Mouse (Mus musculus) right cerebral cortex, postnatal 36 days (tissue): ENCODE data around the gene Col4a5.

ENCODE experiments used
- DNase-seq, 2 experiments: peaks; one replicate each; pipeline ENCODE4 v3.0.0; 2022; ENCODE audit warnings: low spot score in 2 of 2, mixed read lengths in 1 of 2

Col4a5 gene

DNA sequence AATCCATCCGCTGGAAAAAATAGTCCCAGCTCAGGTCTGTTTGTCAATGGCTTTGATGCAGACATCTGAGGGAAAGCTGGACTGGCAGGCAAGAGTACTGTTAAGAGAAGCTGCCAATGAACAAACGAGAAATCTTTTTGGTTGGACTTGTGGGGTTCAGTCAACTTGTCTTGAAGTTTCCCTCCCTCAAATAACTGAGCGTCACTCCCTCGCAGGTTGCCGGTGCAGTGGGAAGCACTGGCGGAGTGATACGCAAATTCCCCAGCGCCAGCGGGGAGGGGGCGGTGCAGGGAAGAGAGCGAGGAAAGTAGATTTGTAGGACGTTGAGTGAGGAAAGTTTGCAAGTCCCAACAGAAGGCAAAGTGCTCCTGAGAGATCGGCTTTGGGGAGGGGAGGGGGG, at the start of gene Col4a5:
Gene Col4a5 (plus strand): TSS at position 276 of the 400 bp plus-strand sequence.
- no peak for DNase-seq

DNA sequence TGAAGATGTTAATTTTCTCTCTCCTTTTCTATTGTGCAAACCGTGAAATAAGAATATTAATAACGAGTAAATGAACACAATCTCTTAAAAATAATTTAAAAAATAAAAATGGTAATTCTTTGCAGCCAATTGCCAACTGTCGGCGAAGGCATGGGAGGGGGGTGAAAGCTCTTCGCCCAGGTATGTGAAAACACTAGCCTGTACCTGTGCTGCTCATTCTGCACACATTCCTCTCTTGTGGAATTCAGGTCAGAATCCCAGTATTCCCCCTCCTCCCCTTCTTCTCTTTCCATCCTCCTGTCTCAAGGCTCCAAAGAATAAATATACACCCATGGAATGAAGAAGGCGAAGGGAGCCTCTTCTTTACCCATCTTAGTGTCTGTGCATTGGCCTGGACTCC, 38.4 kb upstream of the Col4a5 start:
- no peak for DNase-seq

- no peak for DNase-seq
Observed at GRCm38 (mm10) chrX:141439423-141439822, 35.8 kb upstream of the Col4a5 start.

DNA sequence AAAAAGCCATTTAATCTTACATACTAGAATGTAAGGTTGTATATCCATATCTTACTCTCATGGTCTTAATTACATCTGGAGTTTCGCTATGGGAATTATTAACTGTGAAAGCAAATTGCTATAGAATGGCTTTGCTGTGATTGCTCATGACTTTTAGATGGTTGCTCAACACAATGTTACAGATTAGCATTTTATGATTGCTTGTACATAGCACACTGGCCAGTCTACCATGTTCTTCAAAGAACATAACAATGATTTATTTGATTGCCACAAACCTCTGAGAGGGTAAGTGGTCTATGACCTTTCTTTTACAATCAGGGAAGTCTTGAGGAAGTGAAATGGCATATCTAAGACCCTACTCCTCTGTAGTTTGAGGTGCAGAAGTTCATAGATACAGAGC, 27.2 kb upstream of the Col4a5 start:
- no peak for DNase-seq

GRCm38 (mm10) chrX:141473470-141474302, 1.5 kb upstream of the Col4a5 start, which contains the start of gene Col4a6:
Gene Col4a6, minus strand, starts transcription at chrX:141474076.
- DNase-seq = no peak

DNA sequence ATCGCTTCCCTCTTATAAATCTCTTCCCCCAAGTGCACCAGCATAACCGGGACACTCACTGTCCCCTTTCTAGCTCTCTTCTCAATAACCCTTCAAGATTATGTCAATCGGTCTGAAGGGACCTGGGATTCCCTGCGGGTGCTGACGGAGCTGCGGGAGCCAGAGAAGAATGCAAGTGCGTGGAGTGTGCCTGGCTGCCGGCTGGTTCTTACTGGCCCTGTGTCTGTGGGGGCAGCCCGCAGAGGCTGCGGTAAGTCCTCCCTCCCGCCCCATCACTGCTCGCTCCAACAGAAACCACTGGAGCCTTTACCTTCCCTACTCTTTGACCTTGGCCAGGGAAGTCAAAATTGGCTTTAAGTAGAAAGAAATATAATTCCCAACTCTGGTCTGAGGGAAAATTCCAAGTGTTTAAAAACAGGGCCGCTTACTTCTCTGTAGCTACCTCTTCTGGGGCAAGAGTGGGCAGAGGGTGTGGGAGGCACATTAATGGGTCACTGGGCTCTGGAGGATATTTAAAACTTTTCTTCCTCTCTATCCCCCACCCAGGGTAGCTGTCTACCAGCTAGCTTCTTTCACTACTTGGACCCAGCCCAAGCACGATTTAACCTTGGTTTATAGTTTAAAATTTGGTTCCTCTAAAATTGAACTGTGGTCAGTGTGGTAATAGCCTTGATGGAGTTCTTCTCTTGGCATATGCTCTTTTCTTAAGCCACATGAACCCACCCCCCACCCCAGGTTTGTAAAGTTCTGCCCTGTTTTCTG, 562 bp downstream of the Col4a5 start:
- DNase-seq = no peak

DNA sequence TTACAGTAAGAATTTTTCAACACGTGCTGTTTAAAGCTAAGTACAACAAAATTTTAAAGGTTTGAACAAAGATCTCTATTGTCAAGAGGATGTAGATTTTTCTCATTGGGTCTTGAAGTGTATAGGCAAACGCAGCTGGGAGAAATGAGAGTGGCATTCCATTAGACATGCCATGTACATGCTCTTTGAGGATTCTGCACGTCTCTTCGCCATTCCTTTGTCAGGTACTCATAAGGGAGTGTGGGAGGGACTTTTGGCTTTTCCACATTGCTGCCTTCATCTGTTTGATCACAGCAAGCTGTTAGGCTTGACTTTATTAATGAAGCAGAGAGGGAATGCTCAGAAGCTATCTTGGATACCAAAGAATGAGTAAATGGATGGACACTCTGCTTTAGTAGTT, 19.4 kb downstream of the Col4a5 start:
- DNase-seq = no peak

DNA sequence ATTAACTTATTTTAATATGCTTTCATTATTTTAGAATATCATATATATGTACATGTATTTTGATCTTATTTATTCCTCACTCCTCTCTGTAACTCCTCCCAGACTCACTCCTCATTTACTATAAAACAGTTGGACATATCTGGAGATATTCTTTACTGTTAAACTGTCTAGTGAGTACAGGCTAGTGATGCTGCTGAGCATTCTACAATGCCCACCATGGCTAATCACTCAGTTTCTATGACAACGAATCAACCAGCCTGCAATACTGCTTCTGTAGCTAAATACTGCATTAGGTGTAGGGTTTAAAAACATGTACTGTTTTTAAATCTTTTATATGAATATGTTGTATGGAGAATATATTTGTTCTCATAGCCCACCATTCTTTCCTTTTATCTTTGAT, 27.9 kb downstream of the Col4a5 start:
- no peak for DNase-seq

GRCm38 (mm10) chrX:141533447-141533846, 58.3 kb downstream of the Col4a5 start:
- no peak for DNase-seq

- no peak for DNase-seq
Observed at GRCm38 (mm10) chrX:141547471-141547870, 72.3 kb downstream of the Col4a5 start.

DNA sequence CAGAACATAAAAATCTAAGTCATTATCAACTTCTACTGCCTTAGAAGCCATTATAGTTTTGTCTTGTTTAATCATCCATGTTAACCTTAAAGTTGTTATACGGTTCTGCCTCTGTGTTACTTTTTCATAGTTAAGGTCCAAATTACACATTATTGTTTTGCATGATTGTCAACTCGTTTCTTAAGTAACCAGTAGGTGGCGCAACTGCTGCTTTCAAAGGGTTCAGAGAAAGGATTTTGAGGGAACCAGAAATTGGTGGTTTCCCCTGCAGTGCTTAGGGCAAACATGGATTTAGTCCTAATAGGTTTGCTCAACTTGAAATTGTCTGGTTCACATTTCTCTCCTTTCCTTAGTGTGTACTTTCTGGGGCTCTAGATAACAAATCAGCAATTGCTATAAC, 115.1 kb downstream of the Col4a5 start:
- no peak for DNase-seq

- no peak for DNase-seq
Observed at GRCm38 (mm10) chrX:141721725-141722124, 246.5 kb downstream of the Col4a5 start.

DNA sequence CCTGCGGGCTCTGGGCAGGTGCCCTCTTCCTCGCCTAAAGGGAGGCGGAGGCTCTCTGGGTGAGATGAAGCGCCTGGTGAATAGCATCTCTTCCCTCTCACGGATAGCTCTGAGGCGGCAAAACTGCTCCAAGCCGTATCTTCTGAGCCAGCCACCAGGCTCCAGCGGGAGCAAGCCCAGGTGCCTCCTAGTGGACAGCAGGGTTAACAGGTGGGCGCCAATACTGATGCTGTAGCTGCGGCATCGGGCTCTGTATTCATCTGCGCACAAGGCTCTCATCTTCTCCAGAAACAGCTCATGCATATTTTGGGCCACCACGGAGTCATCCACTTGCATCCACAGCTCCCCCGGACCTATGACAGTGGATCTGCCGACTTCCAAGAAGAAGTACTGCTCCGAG, 248.8 kb downstream of the Col4a5 start:
- no peak for DNase-seq

DNA sequence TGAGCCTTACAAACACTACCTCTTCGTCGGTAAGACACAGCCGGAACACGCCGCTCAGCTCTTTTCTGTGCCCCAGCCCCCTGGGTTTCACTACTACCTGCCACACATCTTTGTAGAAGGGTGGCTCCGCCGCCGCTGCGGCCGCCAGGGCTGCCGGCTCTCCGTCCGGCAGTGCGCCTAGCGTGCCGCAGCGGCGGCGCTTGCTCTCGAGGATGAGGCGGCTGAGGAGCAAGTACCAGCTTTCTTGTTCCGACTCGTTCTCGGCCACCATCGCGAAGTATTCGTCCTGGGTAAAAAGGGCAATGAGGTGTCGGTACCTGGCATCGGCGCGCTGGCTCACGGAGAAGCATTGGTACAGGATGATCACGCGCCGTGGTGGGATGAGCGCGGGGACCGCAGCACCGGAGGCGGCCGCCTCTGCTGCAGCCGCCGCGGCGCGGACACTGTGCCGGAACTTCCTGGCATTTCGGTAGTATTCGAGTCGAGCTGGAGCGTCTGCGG, 249.3 kb downstream of the Col4a5 start:
- DNase-seq = no peak

- no peak for DNase-seq
Observed at GRCm38 (mm10) chrX:141724937-141725918, 250.0 kb downstream of the Col4a5 start, which contains the start of gene Irs4. Gene Irs4, minus strand, starts transcription at chrX:141725263.

DNA sequence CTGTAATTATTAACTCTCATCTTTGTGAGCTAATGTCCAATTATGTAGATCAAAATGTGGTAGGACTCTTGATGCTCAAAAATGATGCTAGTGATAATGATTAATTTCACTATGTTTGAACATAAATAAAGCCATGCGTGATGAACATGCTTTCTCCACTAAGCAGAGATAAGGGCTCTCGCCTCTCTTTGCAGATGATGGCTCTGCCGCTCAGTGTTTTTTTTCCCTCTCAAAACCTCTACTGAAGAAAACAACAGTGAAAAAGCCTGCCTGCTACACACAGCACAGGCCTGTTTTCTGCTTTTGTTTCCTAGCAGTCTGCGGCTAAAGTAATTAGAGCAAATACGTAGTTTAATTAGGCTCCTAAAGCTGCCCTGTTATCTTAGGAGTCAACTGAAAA, 254.4 kb downstream of the Col4a5 start:
- no peak for DNase-seq
